Mouse (Mus musculus) hindbrain, postnatal 0 days (tissue): ENCODE results near the gene Ylpm1. TPM values are rescaled to one million over a fixed set of nuclear protein-coding genes. Genes with fewer than 3 reads are reported as not detected.

ENCODE experiments used
- ATAC-seq: fragments of 200-750 bp; cut with Nextera tagmentation; 2 replicates; pipeline ENCODE4 v1.8.0; 2017; ENCODE audit warnings: mild to moderate bottlenecking, moderate TSS enrichment, moderate library complexity
- DNase-seq: peaks from one replicate; pipeline ENCODE4 v3.0.0-alpha.2; 2015; ENCODE audit warnings: low spot score
- H3K27ac ChIP-seq: fragments of 300-500 bp; sonication (generic); 2 replicates; pipeline ENCODE4 v1.5.1; 2014; ENCODE audit warnings: mild to moderate bottlenecking
- H3K27me3 ChIP-seq: fragments of 300-500 bp; sonication (generic); 2 replicates; pipeline ENCODE4 v1.6.1; 2014; ENCODE audit warnings: low read length, mixed read lengths; ENCODE audit not compliant: insufficient read depth
- H3K36me3 ChIP-seq: fragments of 300-500 bp; sonication (generic); 2 replicates; pipeline ENCODE4 v1.6.1; 2014; ENCODE audit warnings: low read length, mixed read lengths; ENCODE audit not compliant: insufficient read depth
- H3K4me1 ChIP-seq: fragments of 300-500 bp; sonication (generic); 2 replicates; pipeline ENCODE4 v1.6.1; 2014; ENCODE audit warnings: antibody characterized with exemption, low read length, mixed read lengths; ENCODE audit not compliant: insufficient read depth
- H3K4me2 ChIP-seq: fragments of 300-500 bp; sonication (generic); 2 replicates; pipeline ENCODE4 v1.6.1; 2014; ENCODE audit warnings: low read depth, mild to moderate bottlenecking, low read length, moderate library complexity, mixed read lengths
- H3K4me3 ChIP-seq: fragments of 300-500 bp; sonication (generic); 2 replicates; pipeline ENCODE4 v1.5.1; 2014; ENCODE audit warnings: low read length
- H3K9ac ChIP-seq: fragments of 300-500 bp; sonication (generic); replicated peaks from 2 replicates; pipeline ENCODE4 v1.6.1; 2014; ENCODE audit warnings: mild to moderate bottlenecking, low read length, moderate library complexity, mixed read lengths
- H3K9me3 ChIP-seq: fragments of 300-500 bp; sonication (generic); 2 replicates; pipeline ENCODE4 v1.6.1; 2016; ENCODE audit warnings: low read length, mixed read lengths
- CTCF ChIP-seq: IDR thresholded peaks from 2 replicates; pipeline ENCODE4 v1.5.1; 2016; ENCODE audit warnings: antibody characterized with exemption, control low read depth, low read depth
- WGBS: fragments of 180-500 bp; shearing (Covaris S2); extraction: QIAGEN DNeasy Blood & Tissue Kit; methylation state at CpG from one replicate; pipeline ENCODE4 v1.1.7; 2014; 5-methylcytosine and 5-hydroxymethylcytosine counted together
- polyA plus RNA-seq: library from polyadenylated mRNA; unstranded; fragments of >200 nt; fragmentation: Nextera tagmentation; extraction: Ambion mirVana; gene quantifications from 2 replicates; pipeline ENCODE4 v1.2.1, GENCODE M21; 2015
- total RNA-seq: library from RNA; depleted of rRNA; stranded (reverse); fragments of >200 nt; gene quantifications from 2 replicates; pipeline ENCODE4 v1.2.3, GENCODE M21; 2014; rRNA removed

Ylpm1 gene
- total RNA-seq (30.5 and 35.8 TPM in 2 replicates), polyA plus RNA-seq (23.5 and 24.4 TPM in 2 replicates)

DNA sequence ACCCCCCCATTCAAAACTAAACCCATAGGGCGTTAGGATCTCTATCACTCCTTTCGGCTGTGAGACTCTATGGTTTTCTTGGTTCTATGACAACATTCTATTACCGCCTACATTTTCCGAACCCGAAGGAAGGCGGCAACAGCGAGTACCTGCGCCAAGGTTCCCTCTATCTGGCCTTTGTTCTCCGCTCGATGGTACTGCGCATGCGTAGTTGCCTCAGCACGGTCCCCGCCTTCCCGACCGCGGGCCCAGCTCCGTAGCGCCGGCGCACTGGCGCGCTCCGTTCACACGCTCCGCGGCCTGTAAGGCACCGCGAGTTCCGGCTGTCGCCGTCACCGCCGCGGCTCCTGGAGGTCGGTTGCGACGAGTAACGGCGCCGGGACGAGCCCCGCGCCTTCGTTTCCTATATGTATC, at the start of gene Ylpm1:
Gene Ylpm1, plus strand, starts transcription at position 239 of the 414 bp plus-strand sequence.
- WGBS: under 1% methylated on average over 45 of the region's 45 CpGs
- peak; percentile 78 for TF ChIP-seq CTCF
- Histone ChIP-seq H3K9me3 (no peaks in the 10 kb centered on the region), H3K9ac (peak within 1 kb of the TSS; percentile 99), H3K27ac (peak within 1 kb of the TSS; percentile 93), H3K27me3 (no peaks in the 10 kb centered on the region), H3K4me3 (peak within 1 kb of the TSS; percentile 95), H3K4me1 (peaks cover 17% of the 10 kb centered on the region), H3K36me3 (0 out of 2 replicates have a peak, but pooled peaks cover 4% of the 10 kb centered on the region), H3K4me2 (peak within 1 kb of the TSS; percentile 87)
- DNase-seq (peak; percentile 99), ATAC-seq (peak; percentile 98)

DNA sequence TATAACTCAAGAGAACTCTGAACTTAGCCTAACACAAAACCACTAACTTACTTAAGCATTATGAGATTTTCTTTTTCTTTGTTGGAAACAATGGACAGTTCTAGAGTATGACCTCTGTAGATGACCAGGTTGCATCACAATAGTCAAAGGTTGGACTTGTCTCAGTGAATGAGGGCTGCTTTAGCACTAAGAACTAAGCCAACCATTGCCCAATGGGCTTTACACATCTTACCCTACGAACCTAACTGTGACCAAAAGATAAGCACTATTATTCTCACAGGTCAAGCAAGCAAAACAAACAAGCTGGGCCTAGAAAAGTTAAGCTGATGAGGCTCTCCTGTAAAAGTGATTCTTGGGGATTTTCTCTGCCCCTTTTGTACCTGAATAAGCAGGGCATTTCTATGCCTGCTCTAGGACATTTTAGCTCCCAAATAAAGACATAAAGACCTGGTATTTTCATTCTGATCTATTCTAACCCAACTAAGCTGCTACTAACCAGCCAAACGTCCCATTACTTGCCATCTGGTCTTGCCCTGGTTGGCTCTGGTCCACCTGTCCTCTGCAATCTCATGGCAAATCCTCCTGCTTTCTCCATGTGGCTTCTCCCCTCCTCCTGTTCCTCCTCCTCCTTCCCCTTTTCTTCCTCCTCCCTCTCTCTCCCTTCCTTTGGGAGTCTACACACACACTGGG, 48.1 kb upstream of the Ylpm1 start:
- H3K4me1 ChIP-seq: no peaks in the 10 kb centered on the region
- 78% methylated on average over 2 of the region's 2 CpGs for WGBS
- no peaks in the 10 kb centered on the region for H3K9me3 ChIP-seq
- H3K27ac ChIP-seq: no peak overlapping the region
- H3K27me3 ChIP-seq: no peaks in the 10 kb centered on the region
- no peak overlapping the region for H3K4me2 ChIP-seq
- no peak overlapping the region for H3K9ac ChIP-seq
- no peak overlapping the region for H3K4me3 ChIP-seq
- ATAC-seq (no peak), DNase-seq (no peak)
- peaks cover 24% of the 10 kb centered on the region for H3K36me3 ChIP-seq
- TF ChIP-seq CTCF: no peak

DNA sequence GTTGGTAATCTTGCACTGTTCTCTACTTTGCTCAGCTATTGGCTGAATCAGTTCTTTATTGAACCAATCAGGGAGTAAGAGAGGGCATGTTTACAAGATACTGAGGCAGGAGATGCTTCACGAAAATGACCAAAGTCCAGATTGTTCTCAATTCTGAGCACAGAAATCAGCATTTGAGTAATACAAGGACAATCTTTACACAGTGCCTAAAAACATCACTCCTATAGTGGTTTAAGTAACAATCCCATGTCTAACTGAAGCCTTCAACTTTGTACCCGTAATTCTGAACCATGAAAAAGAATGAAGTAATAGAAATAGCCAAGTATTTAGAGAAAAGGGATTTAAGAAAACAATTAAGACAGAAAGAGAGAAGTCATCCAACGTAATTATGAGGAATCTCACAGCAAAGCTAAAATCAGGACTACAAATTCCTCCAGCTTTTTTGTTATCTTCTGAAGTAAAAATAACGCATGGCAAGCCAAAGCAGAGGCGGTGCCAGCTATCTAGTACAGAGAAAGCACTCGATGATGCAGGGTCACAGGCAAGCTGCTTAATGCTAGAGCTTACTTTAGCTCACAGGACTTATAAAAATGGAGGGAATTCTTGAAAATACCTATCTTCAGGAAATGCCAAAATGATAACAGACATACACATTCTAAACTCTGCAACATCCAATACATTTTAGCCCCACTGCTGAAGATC, 47.4 kb upstream of the Ylpm1 start:
- no peak for TF ChIP-seq CTCF
- no peak for DNase-seq
- ATAC-seq: no peak
- Histone ChIP-seq H3K4me2 (no peak overlapping the region), H3K36me3 (peaks cover 24% of the 10 kb centered on the region), H3K9me3 (no peaks in the 10 kb centered on the region), H3K4me3 (no peak overlapping the region), H3K9ac (no peak overlapping the region), H3K27me3 (no peaks in the 10 kb centered on the region), H3K27ac (no peak overlapping the region), H3K4me1 (no peaks in the 10 kb centered on the region)
- WGBS: 92% methylated on average over 6 of the region's 6 CpGs

DNA sequence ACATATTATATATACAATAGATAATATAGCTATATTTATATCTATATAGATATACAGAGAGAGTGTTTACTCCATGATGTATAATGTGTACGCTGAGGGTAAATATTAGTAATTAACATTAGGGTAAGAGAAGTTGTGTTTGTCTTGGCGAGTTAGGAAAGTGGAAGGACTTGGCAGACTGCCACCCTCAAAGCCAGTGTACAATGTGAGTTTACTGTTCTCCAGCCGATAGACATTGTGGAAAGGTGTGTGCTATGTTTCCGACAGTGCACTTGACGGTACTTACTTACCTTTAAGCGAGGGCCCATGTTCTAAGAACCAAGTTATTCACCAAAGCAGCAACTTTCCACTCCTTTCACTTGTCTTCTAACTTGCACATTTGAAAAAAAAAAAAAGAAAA, 45.4 kb upstream of the Ylpm1 start:
- TF ChIP-seq CTCF: no peak
- 81% methylated on average over 6 of the region's 6 CpGs for WGBS
- ATAC-seq (no peak), DNase-seq (no peak)
- no peaks in the 10 kb centered on the region for H3K27me3 ChIP-seq
- no peak overlapping the region for H3K4me3 ChIP-seq
- no peaks in the 10 kb centered on the region for H3K4me1 ChIP-seq
- no peak overlapping the region for H3K9ac ChIP-seq
- H3K9me3 ChIP-seq: no peaks in the 10 kb centered on the region
- H3K4me2 ChIP-seq: no peak overlapping the region
- no peak overlapping the region for H3K27ac ChIP-seq
- H3K36me3 ChIP-seq: peaks cover 17% of the 10 kb centered on the region

DNA sequence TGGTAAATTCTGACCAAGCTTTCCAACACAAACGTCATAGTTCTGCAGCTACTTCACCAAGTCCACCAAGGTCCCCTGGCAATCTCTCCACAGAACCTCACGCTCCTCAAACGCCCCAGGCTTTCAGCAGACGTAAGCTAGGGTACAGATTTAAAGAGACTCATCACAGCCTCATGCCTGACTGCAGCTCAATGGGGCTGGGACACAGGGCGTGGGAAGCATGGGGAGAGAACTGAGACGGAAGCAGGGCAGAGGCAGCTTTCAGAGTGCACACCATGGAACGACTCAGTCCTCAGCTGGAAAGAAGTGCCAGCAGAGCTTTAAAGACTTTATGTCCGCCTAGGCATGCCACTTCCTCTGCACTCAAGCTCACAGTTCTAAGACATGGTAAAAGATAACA, 44.6 kb upstream of the Ylpm1 start:
- DNase-seq (no peak), ATAC-seq (no peak)
- Histone ChIP-seq H3K27me3 (no peaks in the 10 kb centered on the region), H3K4me1 (no peaks in the 10 kb centered on the region), H3K4me2 (no peak overlapping the region), H3K9ac (no peak overlapping the region), H3K27ac (no peak overlapping the region), H3K9me3 (no peaks in the 10 kb centered on the region), H3K4me3 (no peak overlapping the region), H3K36me3 (peaks cover 13% of the 10 kb centered on the region)
- whole genome bisulfite sequencing: 46% methylated on average over 8 of the region's 8 CpGs
- no peak for TF ChIP-seq CTCF

DNA sequence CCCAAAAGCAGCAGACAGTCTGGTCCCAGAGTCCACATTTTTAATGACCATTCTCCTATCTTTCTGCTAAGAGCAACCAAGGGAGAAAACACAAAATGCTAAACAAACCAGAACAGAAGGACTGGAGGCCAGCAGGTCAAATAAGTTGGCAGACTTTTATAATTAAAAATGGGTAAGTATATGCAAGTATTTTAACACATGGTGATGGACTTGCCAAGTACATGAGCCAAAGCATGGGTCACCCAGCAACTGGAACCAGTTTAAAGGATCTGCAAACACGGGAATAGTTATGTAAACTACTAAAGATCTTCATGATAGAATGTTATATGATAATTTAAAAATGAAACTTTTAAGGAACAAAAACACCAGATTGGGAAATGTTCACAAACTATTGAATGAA, 43.8 kb upstream of the Ylpm1 start:
- no peak for TF ChIP-seq CTCF
- 47% methylated on average over 1 of the region's 1 CpGs for WGBS
- no peaks in the 10 kb centered on the region for H3K4me1 ChIP-seq
- DNase-seq (peak; percentile 4), ATAC-seq (no peak)
- no peak overlapping the region for H3K9ac ChIP-seq
- no peaks in the 10 kb centered on the region for H3K9me3 ChIP-seq
- H3K4me3 ChIP-seq: no peak overlapping the region
- H3K4me2 ChIP-seq: no peak overlapping the region
- H3K27ac ChIP-seq: no peak overlapping the region
- H3K27me3 ChIP-seq: no peaks in the 10 kb centered on the region
- H3K36me3 ChIP-seq: peaks cover 13% of the 10 kb centered on the region

DNA sequence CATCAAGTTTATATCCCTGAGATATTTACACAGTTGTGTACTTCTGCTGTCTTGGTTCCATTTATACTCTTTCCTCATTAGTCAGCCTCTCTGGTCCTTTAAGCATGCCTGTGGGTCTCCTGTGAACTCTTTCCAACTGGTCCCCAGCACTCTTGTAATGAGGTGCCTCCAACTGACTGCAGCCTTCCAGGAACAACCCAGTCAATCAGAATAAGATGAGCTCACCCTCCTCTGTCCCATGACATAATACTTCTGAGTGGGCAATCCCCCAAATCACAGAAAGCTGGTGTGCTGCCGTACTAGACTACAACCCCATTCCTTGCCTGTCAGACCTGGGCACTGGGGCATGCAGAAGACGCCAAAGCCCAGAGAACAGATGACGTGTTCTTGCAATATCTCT, 39.8 kb upstream of the Ylpm1 start:
- Histone ChIP-seq H3K4me2 (no peak overlapping the region), H3K27ac (no peak overlapping the region), H3K27me3 (no peaks in the 10 kb centered on the region), H3K36me3 (no peaks in the 10 kb centered on the region), H3K9me3 (no peaks in the 10 kb centered on the region), H3K9ac (no peak overlapping the region), H3K4me3 (no peak overlapping the region), H3K4me1 (no peaks in the 10 kb centered on the region)
- no peak for DNase-seq
- 88% methylated on average over 3 of the region's 3 CpGs for WGBS
- no peak for TF ChIP-seq CTCF
- no peak for ATAC-seq
